Mouse (Mus musculus): ENCODE measurements around the gene Map3k14. TPM values are rescaled to one million over a fixed set of nuclear protein-coding genes. Genes with fewer than 3 reads are reported as not detected.

Gene Map3k14
- total and polyA plus RNA-seq, 3 experiments, result 0.39 to 0.99 TPM; not detected in 1

GRCm38 (mm10) chr11:103294066-103294465 is 26.8 kb upstream of the Map3k14 start:
- no peaks in the 10 kb centered on the region for H3K9me3 ChIP-seq (replicated peaks; ENCODE audit: insufficient read depth, low read length)
- H3K9ac ChIP-seq (ENCODE audit: control insufficient read depth, low read depth, low read length, poor library complexity, severe bottlenecking), result no peak overlapping the region
- TF ChIP-seq MAX (IDR thresholded peaks at IDR 0.05; ENCODE audit: low read length) (no peak), RAD21 (IDR thresholded peaks at IDR 0.05; ENCODE audit: low read depth, low read length) (no peak), GATA1 (IDR thresholded peaks at IDR 0.05; ENCODE audit: low read depth, low read length) (no peak), MXI1 (IDR thresholded peaks at IDR 0.05; ENCODE audit: low read depth, low read length) (no peak), SIN3A (IDR thresholded peaks at IDR 0.05; ENCODE audit: low read length) (no peak), EP300 (IDR thresholded peaks at IDR 0.05; ENCODE audit: low read depth in 1 of 2, low read length in 2 of 2) (no peak), MAZ (IDR thresholded peaks at IDR 0.05; ENCODE audit: low read depth, low read length) (no peak), POLR2AphosphoS5 (IDR thresholded peaks at IDR 0.05; ENCODE audit: borderline replicate concordance, low read depth, low read length) (no peak), CHD1 (IDR thresholded peaks at IDR 0.05; ENCODE audit: low read depth, low read length) (no peak), HCFC1 (IDR thresholded peaks at IDR 0.05; ENCODE audit: low read depth, low read length) (no peak), ZMIZ1 (IDR thresholded peaks at IDR 0.05; ENCODE audit: low read depth, low read length) (no peak), MYC (IDR thresholded peaks at IDR 0.05; ENCODE audit: low read depth, low read length) (no peak), ETS1 (IDR thresholded peaks at IDR 0.05; ENCODE audit: low read depth, low read length) (no peak), USF2 (IDR thresholded peaks at IDR 0.05; ENCODE audit: borderline replicate concordance in 1 of 2, insufficient read depth in 1 of 2, low read depth in 1 of 2, low read length in 2 of 2) (no peak), CHD2 (IDR thresholded peaks at IDR 0.05; ENCODE audit: low read length) (no peak), E2F4 (IDR thresholded peaks at IDR 0.05; ENCODE audit: borderline replicate concordance, low read depth, low read length) (no peak), JUND (IDR thresholded peaks at IDR 0.05; ENCODE audit: low read depth, low read length) (no peak)
- H3K79me2 ChIP-seq (ENCODE audit: control insufficient read depth, insufficient read depth, low read length, poor library complexity), result no peaks in the 10 kb centered on the region
- H3K27me3 ChIP-seq (ENCODE audit: control insufficient read depth in 1 of 2, insufficient read depth in 2 of 2, low read length in 2 of 2), result peaks cover 17 to 20% of the 10 kb centered on the region in 2 experiments
- H3K4me3 ChIP-seq (ENCODE audit: control insufficient read depth in 1 of 2, insufficient read depth in 1 of 2, low read depth in 2 of 2, low read length in 2 of 2), result no peak overlapping the region
- peaks cover 0 to 12% of the 10 kb centered on the region in 2 experiments; a peak in 2 of 4 replicates for H3K4me1 ChIP-seq (ENCODE audit: control insufficient read depth in 1 of 2, insufficient read depth in 2 of 2, low read length in 2 of 2)
- no peak for DNase-seq (ENCODE audit: low read depth, low spot score)
- peaks cover 0 to 7% of the 10 kb centered on the region in 2 experiments; a peak in 2 of 4 replicates for H3K36me3 ChIP-seq (ENCODE audit: control insufficient read depth in 1 of 2, insufficient read depth in 2 of 2, low read length in 2 of 2)
- H3K27ac ChIP-seq (ENCODE audit: control insufficient read depth, low read depth, low read length), result no peak overlapping the region

- Histone ChIP-seq H3K9ac (ENCODE audit: control insufficient read depth, low read depth, low read length, poor library complexity, severe bottlenecking) (no peak overlapping the region), H3K9me3 (replicated peaks; ENCODE audit: insufficient read depth, low read length) (no peaks in the 10 kb centered on the region), H3K36me3 (ENCODE audit: control insufficient read depth in 1 of 2, insufficient read depth in 2 of 2, low read length in 2 of 2) (peaks cover 0 to 7% of the 10 kb centered on the region in 2 experiments; a peak in 2 of 4 replicates), H3K79me2 (ENCODE audit: control insufficient read depth, insufficient read depth, low read length, poor library complexity) (no peaks in the 10 kb centered on the region), H3K4me3 (ENCODE audit: control insufficient read depth in 1 of 2, insufficient read depth in 1 of 2, low read depth in 2 of 2, low read length in 2 of 2) (no peak overlapping the region), H3K27me3 (ENCODE audit: control insufficient read depth in 1 of 2, insufficient read depth in 2 of 2, low read length in 2 of 2) (peaks cover 15 to 26% of the 10 kb centered on the region in 2 experiments), H3K27ac (ENCODE audit: control insufficient read depth, low read depth, low read length) (no peak overlapping the region), H3K4me1 (ENCODE audit: control insufficient read depth in 1 of 2, insufficient read depth in 2 of 2, low read length in 2 of 2) (peaks cover 0 to 12% of the 10 kb centered on the region in 2 experiments; a peak in 2 of 4 replicates)
- DNase-seq (ENCODE audit: low read depth, low spot score), result no peak
- no peak for TF ChIP-seq CHD1 (IDR thresholded peaks at IDR 0.05; ENCODE audit: low read depth, low read length)
- no peak for TF ChIP-seq HCFC1 (IDR thresholded peaks at IDR 0.05; ENCODE audit: low read depth, low read length)
- TF ChIP-seq ETS1 (IDR thresholded peaks at IDR 0.05; ENCODE audit: low read depth, low read length), result no peak
- no peak for TF ChIP-seq POLR2A (IDR thresholded peaks at IDR 0.05; ENCODE audit: control insufficient read depth in 1 of 2, insufficient read depth in 1 of 2, low read depth in 1 of 2, low read length in 2 of 2, poor library complexity in 1 of 2)
- TF ChIP-seq NELFE (IDR thresholded peaks at IDR 0.05; ENCODE audit: low read depth, low read length), result no peak
- TF ChIP-seq CHD2 (IDR thresholded peaks at IDR 0.05; ENCODE audit: low read length), result no peak
- no peak for TF ChIP-seq E2F4 (IDR thresholded peaks at IDR 0.05; ENCODE audit: borderline replicate concordance, low read depth, low read length)
- TF ChIP-seq USF1 (IDR thresholded peaks at IDR 0.05; ENCODE audit: low read depth, low read length), result no peak
- no peak for TF ChIP-seq EP300 (IDR thresholded peaks at IDR 0.05; ENCODE audit: low read depth in 1 of 2, low read length in 2 of 2)
Measured at GRCm38 (mm10) chr11:103292890-103293287, 25.6 kb upstream of the Map3k14 start.

Measured in MEL (cell line).